Mouse (Mus musculus) heart, embryonic 16.5 days (tissue): Measurements from ENCODE around the gene Slc22a2. TPM values are rescaled to one million over a fixed set of nuclear protein-coding genes. Genes with fewer than 3 reads are reported as not detected.
"Not testable (repeated sequence)": the region's sequence is repeated elsewhere in the genome, so short reads cannot be mapped to it uniquely, and the experiment has no call there.

Experiments used
- ATAC-seq: fragments of 200-750 bp; cut with Nextera tagmentation; replicated peaks from 2 replicates; pipeline ENCODE4 v1.8.0; 2017; ENCODE audit warnings: moderate number of reproducible peaks; ENCODE audit not compliant: insufficient read depth, low FRiP score; ENCODE audit errors: extremely low read depth
- H3K27ac ChIP-seq: fragments of 300-500 bp; sonication (generic); 2 replicates; pipeline ENCODE4 v1.5.1; 2014; ENCODE audit warnings: mild to moderate bottlenecking, low read length, control low read depth, moderate library complexity
- H3K27me3 ChIP-seq: fragments of 300-500 bp; sonication (generic); 2 replicates; pipeline ENCODE4 v1.6.1; 2014; ENCODE audit warnings: low read length, mixed read lengths; ENCODE audit not compliant: control insufficient read depth, insufficient read depth
- H3K36me3 ChIP-seq: fragments of 300-500 bp; sonication (generic); 2 replicates; pipeline ENCODE4 v1.6.1; 2014; ENCODE audit not compliant: control insufficient read depth, insufficient read depth
- H3K4me1 ChIP-seq: fragments of 300-500 bp; sonication (generic); 2 replicates; pipeline ENCODE4 v1.6.1; 2014; ENCODE audit warnings: low read length, mixed read lengths; ENCODE audit not compliant: control insufficient read depth, insufficient read depth
- H3K4me2 ChIP-seq: fragments of 300-500 bp; sonication (generic); 2 replicates; pipeline ENCODE4 v1.6.1; 2014; ENCODE audit warnings: low read depth, mild to moderate bottlenecking, control low read depth, low read length
- H3K4me3 ChIP-seq: fragments of 300-500 bp; sonication (generic); 2 replicates; pipeline ENCODE4 v1.5.1; 2014; ENCODE audit warnings: mild to moderate bottlenecking, control low read depth, low read length
- H3K9ac ChIP-seq: fragments of 300-500 bp; sonication (generic); 2 replicates; pipeline ENCODE4 v1.6.1; 2014; ENCODE audit warnings: low read length, control low read depth
- H3K9me3 ChIP-seq: fragments of 300-500 bp; sonication (generic); replicated peaks from 2 replicates; pipeline ENCODE4 v1.6.1; 2016; ENCODE audit warnings: low read length; ENCODE audit not compliant: control insufficient read depth
- WGBS: fragments of 180-500 bp; shearing (Covaris S2); extraction: QIAGEN DNeasy Blood & Tissue Kit; methylation state at CpG from one replicate; pipeline ENCODE4 v1.1.7; 2014; 5-methylcytosine and 5-hydroxymethylcytosine counted together
- polyA plus RNA-seq: library from polyadenylated mRNA; unstranded; fragments of >200 nt; fragmentation: Nextera tagmentation; extraction: Ambion mirVana; gene quantifications from 2 replicates; pipeline ENCODE4 v1.2.1, GENCODE M21; 2015

Gene Slc22a2
- polyA plus RNA-seq, 1 experiment from 2014 or later = not detected

- H3K4me2 ChIP-seq = no peak overlapping the region
- H3K27ac ChIP-seq = no peak overlapping the region
- no peak overlapping the region for H3K9ac ChIP-seq
- H3K4me3 ChIP-seq = no peak overlapping the region
- no peaks in the 10 kb centered on the region for H3K27me3 ChIP-seq
- 78% methylated on average over 7 of the region's 7 CpGs for WGBS
- no peak for ATAC-seq
- H3K4me1 ChIP-seq = peaks cover 16% of the 10 kb centered on the region
- no peaks in the 10 kb centered on the region for H3K36me3 ChIP-seq
- no peaks in the 10 kb centered on the region for H3K9me3 ChIP-seq
These were observed 88.4 kb downstream of the Slc22a2 start for GRCm38 (mm10) chr17:12672285-12672790.

GRCm38 (mm10) chr17:12673871-12674270 is 89.9 kb downstream of the Slc22a2 start:
- H3K27ac ChIP-seq = no peak overlapping the region
- H3K36me3 ChIP-seq = no peaks in the 10 kb centered on the region
- no peaks in the 10 kb centered on the region for H3K9me3 ChIP-seq
- ATAC-seq = no peak
- H3K4me3 ChIP-seq = no peak overlapping the region
- H3K9ac ChIP-seq = no peak overlapping the region
- H3K27me3 ChIP-seq = no peaks in the 10 kb centered on the region
- WGBS = 60% methylated on average over 3 of the region's 3 CpGs
- H3K4me1 ChIP-seq = peaks cover 11% of the 10 kb centered on the region
- no peak overlapping the region for H3K4me2 ChIP-seq

- not testable (repeated sequence) for H3K27ac ChIP-seq, H3K27me3 ChIP-seq, H3K4me1 ChIP-seq, H3K4me2 ChIP-seq, H3K4me3 ChIP-seq, H3K9ac ChIP-seq, H3K36me3 ChIP-seq, H3K9me3 ChIP-seq, ATAC-seq
- 75% methylated on average over 7 of the region's 7 CpGs for WGBS
These were observed 91.0 kb downstream of the Slc22a2 start for GRCm38 (mm10) chr17:12674980-12675379.

GRCm38 (mm10) chr17:12675646-12676045 is 91.7 kb downstream of the Slc22a2 start, which contains the start of gene Slc22a1:
Gene Slc22a1, minus strand, starts transcription at chr17:12675829.
- no peak within 1 kb of the TSS for H3K27ac ChIP-seq
- H3K4me1 ChIP-seq = no peaks in the 10 kb centered on the region; the same call in 1 of the 2 replicates
- no peaks in the 10 kb centered on the region for H3K9me3 ChIP-seq
- H3K27me3 ChIP-seq = no peaks in the 10 kb centered on the region
- H3K36me3 ChIP-seq = peaks cover 8% of the 10 kb centered on the region; the same call in 1 of the 2 replicates
- H3K9ac ChIP-seq = no peak within 1 kb of the TSS
- H3K4me3 ChIP-seq = no peak within 1 kb of the TSS
- H3K4me2 ChIP-seq = no peak within 1 kb of the TSS
- 71% methylated on average over 7 of the region's 7 CpGs for WGBS
- ATAC-seq = no peak

- ATAC-seq = no peak
- Histone ChIP-seq H3K27me3 (no peaks in the 10 kb centered on the region), H3K4me3 (no peak overlapping the region), H3K27ac (no peak overlapping the region), H3K4me2 (no peak overlapping the region), H3K9ac (no peak overlapping the region), H3K9me3 (no peaks in the 10 kb centered on the region), H3K4me1 (no peaks in the 10 kb centered on the region; the same call in 1 of the 2 replicates), H3K36me3 (peaks cover 17% of the 10 kb centered on the region)
These were observed 93.2 kb downstream of the Slc22a2 start for GRCm38 (mm10) chr17:12677139-12677538.

Other genes starting within 250 kb of the Slc22a2 start
- 0.36 and 0.37 TPM in 2 replicates for gene Plg, start 205.5 kb upstream of the Slc22a2 start, polyA plus RNA-seq
- 1.3 and 2.3 TPM in 2 replicates for gene Slc22a3, start 76.4 kb upstream of the Slc22a2 start, polyA plus RNA-seq
- 37.6 and 39.9 TPM in 2 replicates for gene Slc22a1, start 91.7 kb downstream of the Slc22a2 start, polyA plus RNA-seq
- 98.0 and 133 TPM in 2 replicates for gene Igf2r, start 185.5 kb downstream of the Slc22a2 start, polyA plus RNA-seq